Mouse (Mus musculus): Measurements from ENCODE around the gene Rhoj. TPM values are rescaled to one million over a fixed set of nuclear protein-coding genes. Genes with fewer than 3 reads are reported as not detected.

The Rhoj gene
- total and polyA plus RNA-seq, 3 experiments = not detected

GRCm38 (mm10) chr12:75286166-75286565 lies 22.0 kb upstream of the Rhoj start:
- Histone ChIP-seq H3K27ac (ENCODE audit: insufficient read depth, low read depth) (no peak overlapping the region), H3K9ac (ENCODE audit: insufficient read depth, low read depth) (no peak overlapping the region)
- dilution Hi-C loops (cut with MboI; ENCODE audit: extremely low pct_ligation_motif_present, extremely low pct_unique_long_range_greater_than_20kb, low sequenced_read_pairs) = no loop called here

GRCm38 (mm10) chr12:75290524-75290923 lies 17.6 kb upstream of the Rhoj start:
- Histone ChIP-seq H3K4me1 (ENCODE audit: control insufficient read depth in 1 of 2, insufficient read depth in 2 of 2) (no peaks in the 10 kb centered on the region), H3K27ac (ENCODE audit: insufficient read depth, low read depth) (no peak overlapping the region), H3K27me3 (replicated peaks) (no peaks in the 10 kb centered on the region), H3K4me2 (ENCODE audit: insufficient read depth, low read depth, poor library complexity, severe bottlenecking) (no peak overlapping the region), H3K36me3 (replicated peaks in 1 of 2; ENCODE audit: control insufficient read depth in 1 of 2, insufficient read depth in 1 of 2, low read length in 1 of 2) (no peaks in the 10 kb centered on the region), H3K79me2 (replicated peaks; ENCODE audit: control insufficient read depth, extremely low read depth, insufficient read depth, poor library complexity, severe bottlenecking) (no peaks in the 10 kb centered on the region), H3K9me3 (replicated peaks; ENCODE audit: low read length) (no peaks in the 10 kb centered on the region), H3K9ac (ENCODE audit: insufficient read depth, low read depth) (no peak overlapping the region), H3K4me3 (replicated peaks in 1 of 3; ENCODE audit: low read depth in 2 of 3, low read length in 2 of 3, poor library complexity in 1 of 3) (no peak overlapping the region)
- no peak for DNase-seq (ENCODE audit: extremely low read depth)
- in situ Hi-C loops (cut with MboI; ENCODE audit: low pct_ligation_motif_present, low pct_unique_long_range_greater_than_20kb, low sequenced_read_pairs) (no loop called here), dilution Hi-C loops (cut with MboI; ENCODE audit: extremely low pct_ligation_motif_present, extremely low pct_unique_long_range_greater_than_20kb, low sequenced_read_pairs) (no loop called here)
- TF ChIP-seq ELF1 (IDR thresholded peaks at IDR 0.05; ENCODE audit: low read depth, low read length) = no peak
- TF ChIP-seq TCF12 (IDR thresholded peaks at IDR 0.05; ENCODE audit: low read depth, low read length) = no peak
- no peak for TF ChIP-seq MYC (IDR thresholded peaks at IDR 0.05; ENCODE audit: low read depth, low read length)
- no peak for TF ChIP-seq ZMIZ1 (IDR thresholded peaks at IDR 0.05; ENCODE audit: low read depth, low read length)
- TF ChIP-seq JUND (conservative IDR thresholded peaks at IDR 0.05; ENCODE audit: low read depth, low read length) = no peak
- TF ChIP-seq SMC3 (IDR thresholded peaks at IDR 0.05; ENCODE audit: low read depth, low read length) = no peak
- no peak for TF ChIP-seq CHD1 (IDR thresholded peaks at IDR 0.05; ENCODE audit: low read depth, low read length)
- no peak for TF ChIP-seq MAZ (IDR thresholded peaks at IDR 0.05; ENCODE audit: low read depth, low read length)
- no peak for TF ChIP-seq POLR2AphosphoS2 (IDR thresholded peaks at IDR 0.05; ENCODE audit: low read depth, low read length)

More at GRCm38 (mm10) chr12:75286166-75286565, 22.0 kb upstream of the Rhoj start:
- in situ Hi-C loops (cut with MboI; ENCODE audit: low pct_ligation_motif_present, low pct_unique_long_range_greater_than_20kb, low sequenced_read_pairs) = no loop called here
- peaks cover 0 to 5% of the 10 kb centered on the region in 2 experiments; a peak in 2 of 4 replicates for H3K4me1 ChIP-seq (ENCODE audit: control insufficient read depth in 1 of 2, insufficient read depth in 2 of 2)
- H3K36me3 ChIP-seq (replicated peaks in 1 of 2; ENCODE audit: control insufficient read depth in 1 of 2, insufficient read depth in 1 of 2, low read length in 1 of 2) = no peaks in the 10 kb centered on the region
- H3K79me2 ChIP-seq (replicated peaks; ENCODE audit: control insufficient read depth, extremely low read depth, insufficient read depth, poor library complexity, severe bottlenecking) = no peaks in the 10 kb centered on the region
- DNase-seq (ENCODE audit: extremely low read depth) = no peak
- H3K4me2 ChIP-seq (ENCODE audit: insufficient read depth, low read depth, poor library complexity, severe bottlenecking) = no peak overlapping the region
- H3K4me3 ChIP-seq (replicated peaks in 1 of 3; ENCODE audit: low read depth in 2 of 3, low read length in 2 of 3, poor library complexity in 1 of 3) = no peak overlapping the region
- no peaks in the 10 kb centered on the region for H3K27me3 ChIP-seq (replicated peaks)
- no peak for TF ChIP-seq HCFC1 (IDR thresholded peaks at IDR 0.05; ENCODE audit: low read depth, low read length)
- TF ChIP-seq MAZ (IDR thresholded peaks at IDR 0.05; ENCODE audit: low read depth, low read length) = no peak
- no peak for TF ChIP-seq MXI1 (IDR thresholded peaks at IDR 0.05; ENCODE audit: low read depth, low read length)
- no peak for TF ChIP-seq CHD1 (IDR thresholded peaks at IDR 0.05; ENCODE audit: low read depth, low read length)
- TF ChIP-seq ETS1 (conservative IDR thresholded peaks at IDR 0.05; ENCODE audit: low read depth, low read length) = no peak
- TF ChIP-seq MAX (IDR thresholded peaks at IDR 0.05; ENCODE audit: low read length) = no peak
- no peak for TF ChIP-seq MAFK (IDR thresholded peaks at IDR 0.05; ENCODE audit: insufficient replicate concordance, low read length)
- TF ChIP-seq IRF4 (IDR thresholded peaks at IDR 0.05; ENCODE audit: low read depth, low read length) = no peak
- no peak for TF ChIP-seq JUN (IDR thresholded peaks at IDR 0.05; ENCODE audit: insufficient read depth, low read depth, low read length)
- TF ChIP-seq CTCF (conservative IDR thresholded peaks at IDR 0.05 in 1 of 2, IDR thresholded peaks at IDR 0.05 in 1 of 2; ENCODE audit: low read depth in 2 of 2, low read length in 2 of 2) = no peak
- no peak for TF ChIP-seq EP300 (IDR thresholded peaks at IDR 0.05; ENCODE audit: low read length)
- TF ChIP-seq E2F4 (IDR thresholded peaks at IDR 0.05; ENCODE audit: insufficient replicate concordance, low read depth, low read length) = no peak
- TF ChIP-seq PAX5 (IDR thresholded peaks at IDR 0.05; ENCODE audit: low read length) = no peak
- no peak for TF ChIP-seq TCF12 (IDR thresholded peaks at IDR 0.05; ENCODE audit: low read depth, low read length)
- TF ChIP-seq ZC3H11A (IDR thresholded peaks at IDR 0.05; ENCODE audit: low read depth, low read length) = no peak
- TF ChIP-seq NRF1 (IDR thresholded peaks at IDR 0.05; ENCODE audit: low read depth, low read length) = no peak
- no peaks in the 10 kb centered on the region for H3K9me3 ChIP-seq (replicated peaks; ENCODE audit: low read length)
